9 mouse cellular contexts compared by ENCODE assay signal in genomic region chr15:82380714-82381062, GRCm38 (mm10). TPM values are rescaled to one million over a fixed set of nuclear protein-coding genes. Genes with fewer than 3 reads are reported as not detected.
DNase-seq lines count a peak whose midpoint lies in the region; ATAC-seq and TF ChIP-seq lines count a peak whose summit lies in the region.
"Had no signal": no experiment of that assay in that cellular context is flagged by ENCODE, and none has a peak within 500 bp of the region (broad histone marks: within the 10 kb centered on the region; RNA-seq: fewer than 3 reads in every experiment).

No protein-coding gene starts in this region.

- no peaks in the 10 kb centered on the region for H3K36me3 ChIP-seq in megakaryocyte, embryonic 14.5 days (replicated peaks; ENCODE audit: low read length)
- H3K36me3 ChIP-seq in limb, embryonic 15.5 days: no peaks in the 10 kb centered on the region
- no peaks in the 10 kb centered on the region for H3K36me3 ChIP-seq in stomach, embryonic 15.5 days

- H3K4me2 ChIP-seq in limb, embryonic 15.5 days: peak overlapping the region; percentile 76
- H3K4me2 ChIP-seq in stomach, embryonic 15.5 days: peak overlapping the region; percentile 88

- H3K9me3 ChIP-seq in megakaryocyte, embryonic 14.5 days: 0 out of 2 replicates have a peak, but pooled peaks cover 3% of the 10 kb centered on the region
- H3K9me3 ChIP-seq in limb, embryonic 15.5 days: no peaks in the 10 kb centered on the region
- H3K9me3 ChIP-seq in stomach, embryonic 15.5 days: no peaks in the 10 kb centered on the region

- no peaks in the 10 kb centered on the region for H3K27me3 ChIP-seq in cerebellum, adult 2 months (ENCODE audit: control insufficient read depth, insufficient read depth, low read length)
- peaks cover 52% of the 10 kb centered on the region for H3K27me3 ChIP-seq in megakaryocyte, embryonic 14.5 days (replicated peaks)
- no peaks in the 10 kb centered on the region for H3K27me3 ChIP-seq in limb, embryonic 15.5 days
- no peaks in the 10 kb centered on the region for H3K27me3 ChIP-seq in stomach, embryonic 15.5 days (replicated peaks)

- peak overlapping the region; percentile 71; the same call in 1 of the 2 replicates for H3K27ac ChIP-seq in cerebellum, adult 2 months (ENCODE audit: insufficient read depth, low read length)
- no peak overlapping the region for H3K27ac ChIP-seq in limb, embryonic 15.5 days
- no peak overlapping the region for H3K27ac ChIP-seq in stomach, embryonic 15.5 days

- DNase-seq in cerebellum, adult 2 months: no peak
- no peak for DNase-seq in cerebellum, postnatal 36 days
- no peak for DNase-seq in adrenal gland, postnatal 4 days (ENCODE audit: low spot score in 2 of 2)
- DNase-seq in cerebellum, adult 9-11 months: no peak

- no peak overlapping the region for H3K9ac ChIP-seq in limb, embryonic 15.5 days
- H3K9ac ChIP-seq in stomach, embryonic 15.5 days: no peak overlapping the region

- no peak for TF ChIP-seq CTCF in cerebellum, adult 2 months (IDR thresholded peaks at IDR 0.05; ENCODE audit: borderline replicate concordance, insufficient read depth, low read depth, low read length)

- H3K4me3 ChIP-seq in cerebellum, adult 2 months (replicated peaks; ENCODE audit: insufficient read depth, low read depth, low read length): peak overlapping the region; percentile 77
- peak overlapping the region; percentile 83 for H3K4me3 ChIP-seq in megakaryocyte, embryonic 14.5 days (replicated peaks)
- H3K4me3 ChIP-seq in limb, embryonic 15.5 days: peak overlapping the region; percentile 52
- H3K4me3 ChIP-seq in stomach, embryonic 15.5 days (replicated peaks): peak overlapping the region; percentile 12; the same call in 1 of the 2 replicates

- WGBS in cerebellum, adult 2 months: 36% methylated on average over 7 of the region's 7 CpGs
- 37% methylated on average over 7 of the region's 7 CpGs for WGBS in limb, embryonic 15.5 days
- 28% methylated on average over 7 of the region's 7 CpGs for WGBS in stomach, embryonic 15.5 days

- H3K4me1 ChIP-seq in cerebellum, adult 2 months (ENCODE audit: control insufficient read depth, insufficient read depth, low read length): no peaks in the 10 kb centered on the region
- H3K4me1 ChIP-seq in megakaryocyte, embryonic 14.5 days: peaks cover 14% of the 10 kb centered on the region
- H3K4me1 ChIP-seq in limb, embryonic 15.5 days: peaks cover 19% of the 10 kb centered on the region
- 0 out of 2 replicates have a peak, but pooled peaks cover 25% of the 10 kb centered on the region for H3K4me1 ChIP-seq in stomach, embryonic 15.5 days

- no peak for ATAC-seq in megakaryocyte, adult 5-6 weeks (ENCODE audit: poor library complexity, severe bottlenecking)
- no peak for ATAC-seq in limb, embryonic 15.5 days (ENCODE audit: insufficient number of reproducible peaks, low FRiP score, low TSS enrichment, low read depth)
- ATAC-seq in stomach, embryonic 15.5 days (ENCODE audit: insufficient read depth, low FRiP score, low read depth): no peak

- TF ChIP-seq POLR2A in cerebellum, adult 2 months (IDR thresholded peaks at IDR 0.05; ENCODE audit: borderline replicate concordance, insufficient read depth, low read length): no peak

RNA-seq across cellular contexts. Expression of gene Cyp2d22, which starts 0.6 kb away (rescaled TPM):
- 64.2 and 65.4 TPM in 2 replicates for polyA plus RNA-seq in cerebellum, adult 2 months (2012; rRNA removed)
- 0.13 TPM in 1 of 2 replicates, not detected in the other for polyA plus RNA-seq in megakaryocyte, embryonic 14.5 days (2012; ENCODE audit: insufficient read depth, low replicate concordance)
- total RNA-seq in megakaryocyte, adult 5-6 weeks (2015): 0.39 TPM in 1 of 2 replicates, not detected in the other
- total RNA-seq in megakaryocyte, adult 5-6 weeks (2017): 0.37 TPM in 1 of 2 replicates, not detected in the other
- polyA plus RNA-seq in limb, embryonic 15.5 days (2015; fragmentation: Nextera tagmentation; extraction: Ambion mirVana): 6.0 and 7.4 TPM in 2 replicates
- polyA plus RNA-seq in stomach, embryonic 15.5 days (2015; fragmentation: Nextera tagmentation; extraction: Ambion mirVana): 12.1 and 14.3 TPM in 2 replicates
- 10 to 100 TPM; 52.1 to 52.6 TPM for total RNA-seq in adrenal gland, postnatal 4 days (2021)

RNA-seq across cellular contexts. Expression of gene Cyp2d11, which starts 13.1 kb away (rescaled TPM):
- not detected in 2 replicates for polyA plus RNA-seq in cerebellum, adult 2 months (2012; rRNA removed)
- not detected in 2 replicates for polyA plus RNA-seq in megakaryocyte, embryonic 14.5 days (2012; ENCODE audit: insufficient read depth, low replicate concordance)
- not detected in 2 replicates for total RNA-seq in megakaryocyte, adult 5-6 weeks (2015)
- total RNA-seq in megakaryocyte, adult 5-6 weeks (2017): not detected in 2 replicates
- polyA plus RNA-seq in limb, embryonic 15.5 days (2015; fragmentation: Nextera tagmentation; extraction: Ambion mirVana): not detected in 2 replicates
- not detected in 2 replicates for polyA plus RNA-seq in stomach, embryonic 15.5 days (2015; fragmentation: Nextera tagmentation; extraction: Ambion mirVana)
- under 1 TPM in 1 of 2 experiments, not detected in 1; 0.20 TPM for total RNA-seq in adrenal gland, postnatal 4 days (2021)
- polyA plus RNA-seq: thymus, postnatal 0 days had no signal

RNA-seq across cellular contexts. Expression of gene Cyp2d10, which starts 26.3 kb away (rescaled TPM):
- polyA plus RNA-seq in cerebellum, adult 2 months (2012; rRNA removed): not detected in 2 replicates
- polyA plus RNA-seq in megakaryocyte, embryonic 14.5 days (2012; ENCODE audit: insufficient read depth, low replicate concordance): not detected in 2 replicates
- total RNA-seq in megakaryocyte, adult 5-6 weeks (2015): not detected in 2 replicates
- not detected in 2 replicates for total RNA-seq in megakaryocyte, adult 5-6 weeks (2017)
- polyA plus RNA-seq in limb, embryonic 15.5 days (2015; fragmentation: Nextera tagmentation; extraction: Ambion mirVana): not detected in 2 replicates
- polyA plus RNA-seq in stomach, embryonic 15.5 days (2015; fragmentation: Nextera tagmentation; extraction: Ambion mirVana): 2.1 and 3.4 TPM in 2 replicates
- total RNA-seq in adrenal gland, postnatal 4 days (2021): 10 to 100 TPM in 1 of 2 experiments, 1 to 10 TPM in 1; 1.1 to 24.9 TPM
- polyA plus RNA-seq: thymus, postnatal 0 days had no signal

RNA-seq across cellular contexts. Expression of gene Ndufa6, which starts 26.6 kb away (rescaled TPM):
- 608 and 627 TPM in 2 replicates for polyA plus RNA-seq in cerebellum, adult 2 months (2012; rRNA removed)
- polyA plus RNA-seq in megakaryocyte, embryonic 14.5 days (2012; ENCODE audit: insufficient read depth, low replicate concordance): 274 and 631 TPM in 2 replicates
- 254 and 294 TPM in 2 replicates for total RNA-seq in megakaryocyte, adult 5-6 weeks (2015)
- 138 and 158 TPM in 2 replicates for total RNA-seq in megakaryocyte, adult 5-6 weeks (2017)
- polyA plus RNA-seq in limb, embryonic 15.5 days (2015; fragmentation: Nextera tagmentation; extraction: Ambion mirVana): 261 and 281 TPM in 2 replicates
- 403 and 420 TPM in 2 replicates for polyA plus RNA-seq in stomach, embryonic 15.5 days (2015; fragmentation: Nextera tagmentation; extraction: Ambion mirVana)
- total RNA-seq in adrenal gland, postnatal 4 days (2021): 100 to 1,000 TPM; 406 to 421 TPM

RNA-seq across cellular contexts. Expression of gene Smdt1, which starts 41.9 kb away (rescaled TPM):
- 309 and 332 TPM in 2 replicates for polyA plus RNA-seq in cerebellum, adult 2 months (2012; rRNA removed)
- 118 and 198 TPM in 2 replicates for polyA plus RNA-seq in megakaryocyte, embryonic 14.5 days (2012; ENCODE audit: insufficient read depth, low replicate concordance)
- total RNA-seq in megakaryocyte, adult 5-6 weeks (2015): 226 and 229 TPM in 2 replicates
- 123 and 170 TPM in 2 replicates for total RNA-seq in megakaryocyte, adult 5-6 weeks (2017)
- polyA plus RNA-seq in limb, embryonic 15.5 days (2015; fragmentation: Nextera tagmentation; extraction: Ambion mirVana): 262 and 273 TPM in 2 replicates
- polyA plus RNA-seq in stomach, embryonic 15.5 days (2015; fragmentation: Nextera tagmentation; extraction: Ambion mirVana): 288 and 301 TPM in 2 replicates
- total RNA-seq in adrenal gland, postnatal 4 days (2021): 100 to 1,000 TPM; 125 to 127 TPM

Comparison
In these comparisons a context has a peak if more than half of its experiments do, and no peak if none do; other contexts are left out.
1. H3K4me3 ChIP-seq: peak in every context shown above with its lines; median percentile 83 in megakaryocyte, embryonic 14.5 days; 77 in cerebellum, adult 2 months; 52 in limb, embryonic 15.5 days; 12 in stomach, embryonic 15.5 days.